Mouse (Mus musculus) thymus, postnatal 4 days (tissue): ENCODE results near the gene Col4a3.

Experiments used
- DNase-seq: peaks from one replicate; pipeline ENCODE4 v3.0.0; 2021

The Col4a3 gene

GRCm38 (mm10) chr1:82686866-82687265 lies 100.1 kb downstream of the Col4a3 start:
- no peak for DNase-seq

GRCm38 (mm10) chr1:82687931-82688330 lies 101.2 kb downstream of the Col4a3 start:
- DNase-seq, result no peak

GRCm38 (mm10) chr1:82695915-82696314 lies 109.2 kb downstream of the Col4a3 start:
- DNase-seq, result no peak

- no peak for DNase-seq
Observed at GRCm38 (mm10) chr1:82717816-82718512, 131.2 kb downstream of the Col4a3 start.

GRCm38 (mm10) chr1:82724339-82725025 lies 137.8 kb downstream of the Col4a3 start, which contains the start of gene Mff:
Mff (plus strand) TSS chr1:82724890.
- DNase-seq, result peak; percentile 93

- DNase-seq, result peak; percentile 37
Observed at GRCm38 (mm10) chr1:82725026-82725874, 138.5 kb downstream of the Col4a3 start.

- no peak for DNase-seq
Observed at GRCm38 (mm10) chr1:82725875-82726185, 139.1 kb downstream of the Col4a3 start.

- no peak for DNase-seq
Observed at GRCm38 (mm10) chr1:82726482-82726881, 139.8 kb downstream of the Col4a3 start.

GRCm38 (mm10) chr1:82733357-82733756 lies 146.6 kb downstream of the Col4a3 start:
- no peak for DNase-seq

GRCm38 (mm10) chr1:82738066-82738465 lies 151.3 kb downstream of the Col4a3 start:
- no peak for DNase-seq

- DNase-seq, result no peak
Observed at GRCm38 (mm10) chr1:82741539-82741938, 154.8 kb downstream of the Col4a3 start.

- no peak for DNase-seq
Observed at GRCm38 (mm10) chr1:82743962-82744361, 157.2 kb downstream of the Col4a3 start.

- no peak for DNase-seq
Observed at GRCm38 (mm10) chr1:82746408-82746807, 159.7 kb downstream of the Col4a3 start.

GRCm38 (mm10) chr1:82747714-82748452 lies 161.2 kb downstream of the Col4a3 start:
- no peak for DNase-seq

GRCm38 (mm10) chr1:82759520-82759919 lies 172.8 kb downstream of the Col4a3 start:
- DNase-seq, result peak; percentile 40

- no peak for DNase-seq
Observed at GRCm38 (mm10) chr1:82761454-82762169, 174.9 kb downstream of the Col4a3 start.

GRCm38 (mm10) chr1:82762274-82762673 lies 175.6 kb downstream of the Col4a3 start:
- DNase-seq, result no peak

- no peak for DNase-seq
Observed at GRCm38 (mm10) chr1:82766227-82766626, 179.5 kb downstream of the Col4a3 start.

- DNase-seq, result no peak
Observed at GRCm38 (mm10) chr1:82766641-82767040, 179.9 kb downstream of the Col4a3 start.

- DNase-seq, result no peak
Observed at GRCm38 (mm10) chr1:82768269-82768668, 181.5 kb downstream of the Col4a3 start, which contains the start of gene Tm4sf20. Tm4sf20 (minus strand) TSS chr1:82768461.

GRCm38 (mm10) chr1:82771022-82771586 lies 184.4 kb downstream of the Col4a3 start, which contains the start of gene Gm47791:
Gm47791 (minus strand) TSS chr1:82771243.
- DNase-seq, result no peak
